Mouse (Mus musculus): ENCODE results near the gene Hoxd3.

Hoxd3 gene

GRCm38 (mm10) chr2:74694066-74694465, 17.7 kb upstream of the Hoxd3 start:
- no peak for DNase-seq

GRCm38 (mm10) chr2:74695383-74695782, 16.3 kb upstream of the Hoxd3 start:
- DNase-seq: no peak

GRCm38 (mm10) chr2:74695813-74696430, 15.8 kb upstream of the Hoxd3 start:
- no peak for DNase-seq

DNA sequence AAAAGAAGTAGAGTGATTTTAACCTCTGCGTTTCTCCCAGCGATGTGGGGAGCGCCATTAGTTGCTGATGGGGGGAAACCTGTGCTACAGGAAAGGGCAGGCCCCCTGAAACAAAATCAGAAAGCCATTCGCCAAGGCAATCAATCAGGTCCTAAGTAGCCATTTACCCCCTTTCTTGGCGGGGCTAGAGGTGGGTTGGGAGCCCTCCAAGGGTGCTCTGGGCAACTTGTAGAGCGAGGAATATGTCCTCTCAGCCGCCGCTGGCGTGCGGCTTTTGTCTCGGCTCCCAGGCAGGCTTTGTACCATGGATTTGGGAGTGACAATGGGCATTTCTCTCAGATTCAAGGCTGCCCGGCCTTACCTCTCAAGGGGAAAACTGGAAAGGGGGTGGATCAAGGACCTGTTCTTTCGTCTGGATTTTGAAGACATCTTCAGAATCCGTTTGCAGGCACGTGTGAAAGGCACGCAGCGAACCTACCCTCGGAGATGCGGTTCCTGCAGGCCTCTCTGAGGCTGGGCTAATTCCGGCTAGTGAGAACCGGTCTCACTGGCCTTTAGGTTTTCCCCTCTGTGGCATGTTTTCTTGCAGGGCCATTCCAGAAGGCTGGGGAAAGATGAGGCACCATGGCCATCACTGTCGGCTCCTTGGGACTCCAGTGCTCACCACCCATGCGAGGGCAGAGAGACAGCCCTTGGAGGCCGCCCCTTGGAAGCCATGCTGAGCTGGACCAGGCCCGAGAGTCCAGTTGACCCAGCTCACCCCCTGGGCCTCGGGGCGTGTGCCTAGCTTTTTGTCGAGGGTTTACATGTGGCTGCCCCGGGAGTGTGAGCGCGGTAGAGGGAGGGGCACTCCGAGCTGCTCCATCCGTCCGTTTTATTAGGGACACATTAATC, 15.0 kb upstream of the Hoxd3 start:
- no peak for DNase-seq

- DNase-seq: no peak
Measured at GRCm38 (mm10) chr2:74697567-74698121, 14.1 kb upstream of the Hoxd3 start, which contains the start of gene Hoxd9. Gene Hoxd9, plus strand, starts transcription at chr2:74697727.

- DNase-seq: no peak
Measured at GRCm38 (mm10) chr2:74698201-74699052, 13.3 kb upstream of the Hoxd3 start.

GRCm38 (mm10) chr2:74699053-74699430, 12.7 kb upstream of the Hoxd3 start:
- no peak for DNase-seq

DNA sequence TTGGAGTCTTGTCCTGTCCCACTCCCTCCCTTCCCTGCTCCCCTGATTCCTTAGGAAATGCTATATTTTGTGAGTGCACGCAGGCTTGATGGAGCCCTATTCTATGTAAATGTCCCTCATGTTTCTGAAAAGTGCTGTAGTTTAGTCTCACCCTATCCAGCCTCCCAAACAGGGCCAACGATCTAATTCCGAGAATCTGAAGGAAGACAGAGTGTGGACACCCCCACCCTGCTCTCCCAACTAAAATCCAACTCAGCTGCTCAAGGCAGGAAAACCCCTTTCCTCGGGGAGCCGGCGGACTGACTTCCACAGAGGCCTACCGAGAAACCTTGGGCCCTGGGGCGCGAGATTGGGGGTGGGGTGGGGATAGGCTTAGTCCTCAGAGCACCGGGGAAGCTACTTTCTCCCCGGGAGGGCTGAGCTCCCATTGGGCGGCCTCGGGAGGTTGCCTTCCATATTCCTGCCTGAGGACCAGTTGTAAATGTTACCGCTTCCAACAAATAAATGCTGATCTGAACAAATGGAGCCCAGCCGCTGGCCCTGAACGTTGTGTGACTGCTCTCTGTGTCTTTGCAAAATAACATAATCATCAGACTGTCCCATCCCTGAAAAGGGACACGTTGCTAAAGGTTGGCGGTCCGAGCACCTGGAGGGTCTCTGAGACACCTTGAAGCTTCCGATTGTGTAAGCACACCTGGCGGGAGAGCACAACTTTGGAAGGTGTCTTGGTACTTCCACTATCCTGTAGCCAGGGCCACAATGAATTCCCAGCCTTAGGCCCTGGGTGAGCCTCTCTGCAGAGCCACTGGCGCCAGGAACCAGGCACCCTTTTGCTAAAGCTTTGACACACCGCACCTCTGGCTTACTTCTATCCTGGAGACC, 11.8 kb upstream of the Hoxd3 start:
- DNase-seq: no peak

DNA sequence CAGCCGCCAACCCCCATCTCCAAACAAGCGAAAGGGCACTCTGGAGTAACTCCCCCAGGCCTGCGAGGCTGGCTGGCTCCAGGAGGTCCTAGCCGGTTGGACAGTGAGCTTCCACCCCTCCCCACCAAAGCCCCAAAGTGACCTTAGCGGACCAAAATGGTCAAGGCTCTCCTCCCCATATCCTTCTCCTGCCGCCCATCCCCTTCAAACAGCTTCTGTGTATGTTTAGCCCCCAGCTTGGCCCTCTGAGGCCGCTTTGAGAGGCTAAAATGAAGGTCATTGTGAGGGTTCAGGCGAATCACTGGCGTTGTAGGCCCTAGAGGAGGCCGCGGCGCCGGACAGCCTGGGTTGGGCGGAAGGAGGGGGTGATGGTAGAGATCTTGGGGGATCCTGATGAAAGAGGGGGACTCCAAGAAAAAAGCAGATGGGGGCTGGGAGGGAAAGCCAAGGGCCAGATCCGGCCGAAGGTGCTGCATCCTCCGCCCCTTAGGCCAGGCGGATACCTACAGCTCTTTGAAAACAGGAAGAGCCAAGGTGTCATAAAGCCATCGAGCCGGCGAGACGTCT, 11.1 kb upstream of the Hoxd3 start:
- DNase-seq: no peak

GRCm38 (mm10) chr2:74701949-74702819, 9.5 kb upstream of the Hoxd3 start:
- DNase-seq: no peak

GRCm38 (mm10) chr2:74702820-74703219, 8.9 kb upstream of the Hoxd3 start:
- DNase-seq: no peak

GRCm38 (mm10) chr2:74703317-74703716, 8.4 kb upstream of the Hoxd3 start:
- DNase-seq: no peak

DNA sequence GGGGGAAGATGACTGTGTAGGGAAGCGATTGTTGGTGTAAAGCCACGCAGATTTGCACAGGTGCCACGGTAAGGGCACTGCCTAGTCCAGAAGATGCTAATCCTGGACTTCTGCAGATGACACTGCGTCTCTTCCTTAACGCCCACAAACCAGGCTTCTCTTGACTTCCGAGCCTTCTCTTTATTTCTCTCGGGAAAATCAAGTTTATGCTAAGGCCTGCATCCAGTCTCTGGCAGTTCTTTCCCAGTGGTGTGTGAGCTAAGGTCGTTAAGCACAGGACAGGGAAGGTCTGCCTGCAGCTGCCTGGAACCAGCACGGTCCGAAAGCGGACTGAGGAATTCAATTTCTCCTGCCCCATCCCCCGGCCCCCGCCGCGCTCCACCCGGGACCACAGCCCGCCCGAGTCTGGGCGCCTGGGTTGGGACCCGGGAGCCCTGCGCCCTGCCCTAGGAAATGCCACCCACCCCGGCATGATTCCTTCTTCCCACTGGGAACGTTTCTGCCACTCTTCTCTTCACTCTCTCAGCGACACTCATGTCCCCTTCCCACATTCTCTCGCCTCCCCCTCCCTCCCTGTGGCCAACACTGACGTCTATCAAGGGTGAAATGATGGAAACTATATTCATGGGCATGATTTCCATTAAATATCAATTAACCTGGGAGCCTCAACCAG, 7.9 kb upstream of the Hoxd3 start:
- DNase-seq: no peak

GRCm38 (mm10) chr2:74704393-74704998, 7.2 kb upstream of the Hoxd3 start, which contains the start of gene Hoxd8:
Gene Hoxd8, plus strand, starts transcription at chr2:74704615.
- no peak for DNase-seq

DNA sequence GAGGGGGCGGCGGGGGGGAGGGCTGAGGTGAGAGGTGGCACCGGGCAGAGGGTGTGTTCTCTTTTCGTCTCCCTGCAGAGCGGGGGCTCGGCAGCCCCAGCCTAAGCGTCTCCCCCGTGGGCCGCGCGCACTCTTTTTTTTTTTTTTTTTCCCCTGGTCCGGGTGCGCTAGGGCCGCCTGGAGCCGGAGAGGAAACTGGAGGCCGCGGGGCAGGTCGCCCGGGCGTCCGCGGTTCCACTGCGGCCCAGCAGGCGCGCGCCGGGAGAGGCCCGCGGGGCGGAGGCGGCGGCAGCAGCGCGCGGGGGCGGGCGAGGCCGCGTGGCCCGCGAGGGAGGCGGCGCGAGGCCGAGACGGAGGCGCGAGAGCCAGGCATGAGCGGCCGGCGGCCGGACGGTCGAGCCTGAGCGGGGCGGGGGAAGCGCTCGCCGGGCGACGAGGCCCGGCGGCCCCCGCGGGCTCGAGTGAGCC, 6.7 kb upstream of the Hoxd3 start:
- DNase-seq: no peak

- DNase-seq: no peak
Measured at GRCm38 (mm10) chr2:74705467-74706089, 6.1 kb upstream of the Hoxd3 start.

DNA sequence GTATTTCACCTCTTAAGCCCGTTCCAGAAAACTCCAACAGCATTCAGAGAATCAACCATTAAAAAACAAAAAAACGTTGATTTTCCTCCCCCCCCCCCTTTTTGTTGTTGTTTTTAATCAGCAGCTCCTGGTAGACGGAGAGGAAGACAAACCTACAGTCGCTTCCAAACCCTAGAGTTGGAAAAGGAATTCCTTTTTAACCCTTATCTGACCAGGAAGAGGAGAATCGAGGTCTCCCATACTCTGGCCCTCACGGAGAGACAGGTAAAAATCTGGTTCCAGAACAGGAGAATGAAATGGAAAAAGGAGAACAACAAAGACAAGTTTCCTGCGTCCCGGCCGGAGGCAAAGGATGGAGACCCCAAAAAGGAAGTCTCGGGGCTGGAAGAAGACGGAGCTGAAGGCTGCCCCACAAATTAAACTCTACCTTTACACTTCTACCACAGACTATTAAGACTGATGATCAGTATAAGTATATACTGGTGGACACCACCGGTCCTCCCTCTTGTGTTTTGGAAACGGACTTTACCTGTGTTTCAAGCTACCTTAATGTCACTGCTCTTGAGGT, 5.2 kb upstream of the Hoxd3 start:
- DNase-seq: no peak

DNA sequence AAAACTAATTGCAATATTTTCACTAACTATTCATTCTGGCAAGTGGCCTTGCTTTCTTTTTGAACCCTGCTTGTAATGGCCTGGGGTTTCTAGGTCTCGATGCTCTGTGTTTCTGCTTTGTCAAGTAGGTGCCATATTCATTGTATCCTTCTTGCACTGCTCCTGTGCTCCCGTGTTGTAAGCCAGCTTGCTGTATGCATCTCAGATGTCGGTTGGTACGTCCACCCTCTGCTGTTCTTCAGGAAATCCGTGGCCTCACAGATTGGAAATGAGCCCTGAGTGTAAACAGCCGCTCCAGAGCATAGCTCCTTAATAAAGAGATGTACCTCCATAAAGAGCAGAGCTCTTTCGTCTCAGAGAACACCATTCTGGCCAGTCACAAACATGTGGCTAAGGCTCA, 4.1 kb upstream of the Hoxd3 start:
- no peak for DNase-seq

GRCm38 (mm10) chr2:74708676-74709075, 3.1 kb upstream of the Hoxd3 start:
- DNase-seq: no peak
